Mouse (Mus musculus): ENCODE data around the gene Tspan4.

DNA sequence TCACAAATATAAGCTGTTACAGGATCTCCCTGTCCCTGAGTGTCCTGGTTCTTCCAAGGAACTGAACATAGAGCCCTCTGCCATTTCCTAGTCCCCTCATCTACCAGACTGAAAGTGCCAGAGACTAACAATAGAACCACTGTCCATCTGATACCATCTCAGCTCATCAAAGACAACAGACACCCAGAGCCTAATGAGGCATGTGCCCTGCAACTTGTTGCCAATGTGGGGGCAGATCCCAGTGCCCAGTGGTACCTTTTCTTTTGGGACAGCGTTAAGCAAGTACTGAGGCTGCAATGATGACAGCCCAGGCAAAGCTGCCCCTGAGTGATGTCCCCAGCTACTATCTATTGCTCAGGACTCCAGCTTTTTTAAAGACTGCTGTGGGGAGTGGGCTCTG lies 11.2 kb downstream of the Tspan4 start:
- no peak for TF ChIP-seq CTCF (IDR thresholded peaks at IDR 0.05; ENCODE audit: low read depth, low read length)
- TF ChIP-seq POLR2A (IDR thresholded peaks at IDR 0.05; ENCODE audit: extremely low read depth, insufficient read depth, low read length) = no peak

Measured in liver, adult 2 months (tissue).